Mouse (Mus musculus): Measurements from ENCODE around the gene Tmub2.
"Not testable (repeated sequence)": the region's sequence is repeated elsewhere in the genome, so short reads cannot be mapped to it uniquely, and the experiment has no call there.

Gene Tmub2

DNA sequence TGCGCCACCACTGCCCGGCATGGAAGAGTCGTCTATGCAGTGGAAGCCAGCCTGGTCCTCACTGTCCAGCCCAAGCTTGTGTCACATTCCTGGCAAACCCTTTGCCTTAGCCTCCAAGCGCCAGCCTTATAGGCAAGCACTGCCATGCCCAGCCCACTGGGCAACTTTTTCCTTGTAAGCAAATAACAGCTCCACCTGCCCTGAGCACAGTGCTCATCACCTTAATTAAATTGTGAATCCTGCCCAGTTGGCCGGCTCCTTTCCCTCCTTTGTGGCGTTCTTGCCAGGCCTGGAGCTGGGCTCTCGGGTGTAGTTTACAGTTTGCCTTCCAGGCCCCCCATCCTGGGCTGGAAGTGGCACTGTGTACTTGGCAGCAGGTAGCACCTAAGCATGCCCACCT, 21.5 kb upstream of the Tmub2 start:
- Histone ChIP-seq H3K27me3 (ENCODE audit: control insufficient read depth, insufficient read depth, low read length, poor library complexity, severe bottlenecking) (no peaks in the 10 kb centered on the region), H3K36me3 (ENCODE audit: control insufficient read depth, insufficient read depth, low read length, poor library complexity, severe bottlenecking) (no peaks in the 10 kb centered on the region)
- no peak for DNase-seq (ENCODE audit: low read depth, low spot score)

DNA sequence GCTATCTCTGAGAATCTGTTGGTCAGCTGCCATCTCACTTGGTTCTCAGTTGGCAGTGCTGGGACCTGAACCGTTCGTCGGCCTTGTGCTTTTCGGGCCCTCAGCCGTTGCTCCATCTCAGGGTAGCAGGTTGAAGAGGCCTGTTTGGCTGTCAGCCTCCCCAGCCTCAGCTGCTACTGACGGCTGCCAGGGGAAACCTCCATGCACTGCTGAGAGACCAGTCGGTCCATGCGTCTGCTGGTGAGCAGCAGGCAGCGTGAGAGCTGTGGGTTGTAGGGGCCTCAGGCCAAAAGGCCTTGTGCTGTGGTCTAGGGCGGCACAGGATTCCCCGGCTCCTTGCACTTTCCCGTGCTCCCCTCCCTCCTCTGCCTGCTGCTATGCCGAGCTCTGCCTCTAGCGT, 18.9 kb upstream of the Tmub2 start:
- H3K36me3 ChIP-seq (ENCODE audit: control insufficient read depth, insufficient read depth, low read length, poor library complexity, severe bottlenecking): no peaks in the 10 kb centered on the region
- DNase-seq (ENCODE audit: low read depth, low spot score): no peak
- H3K27me3 ChIP-seq (ENCODE audit: control insufficient read depth, insufficient read depth, low read length, poor library complexity, severe bottlenecking): no peaks in the 10 kb centered on the region

DNA sequence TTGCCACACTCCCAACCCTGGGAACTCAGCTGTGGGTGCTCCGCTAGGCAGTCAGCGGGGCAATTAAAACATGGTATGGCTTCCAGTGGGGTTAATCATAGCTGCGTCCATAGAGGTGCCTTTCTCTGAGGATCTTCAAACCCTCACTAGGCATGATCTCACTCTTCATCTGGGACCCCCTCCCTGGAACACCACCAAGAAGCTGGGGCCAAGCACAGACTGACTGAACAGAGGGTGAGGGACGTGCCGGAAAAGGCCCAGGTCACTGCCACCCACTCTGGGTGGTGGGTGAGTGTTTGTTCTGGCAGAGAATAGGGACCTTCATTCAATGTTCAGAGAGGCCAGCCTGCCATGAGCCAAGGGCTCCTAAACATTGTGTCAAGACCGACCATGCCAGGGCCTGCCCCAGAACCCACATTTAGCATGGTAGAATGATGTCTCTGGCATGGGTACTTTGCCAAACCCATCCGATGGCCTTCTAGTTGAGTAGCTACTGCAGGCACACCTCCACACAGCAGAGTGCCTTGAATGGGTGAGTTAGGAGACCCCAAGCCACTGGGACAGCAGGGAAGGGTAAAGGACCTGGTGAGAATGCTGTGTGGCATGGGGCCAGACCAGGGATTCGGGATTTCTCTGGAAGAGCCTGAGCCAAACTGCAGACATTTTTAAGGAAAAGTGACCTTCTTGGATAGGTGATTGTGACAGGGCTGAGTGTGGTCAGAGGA, 17.9 kb upstream of the Tmub2 start:
- DNase-seq (ENCODE audit: low read depth, low spot score): no peak
- H3K27me3 ChIP-seq (ENCODE audit: control insufficient read depth, insufficient read depth, low read length, poor library complexity, severe bottlenecking): no peaks in the 10 kb centered on the region
- no peaks in the 10 kb centered on the region for H3K36me3 ChIP-seq (ENCODE audit: control insufficient read depth, insufficient read depth, low read length, poor library complexity, severe bottlenecking)

DNA sequence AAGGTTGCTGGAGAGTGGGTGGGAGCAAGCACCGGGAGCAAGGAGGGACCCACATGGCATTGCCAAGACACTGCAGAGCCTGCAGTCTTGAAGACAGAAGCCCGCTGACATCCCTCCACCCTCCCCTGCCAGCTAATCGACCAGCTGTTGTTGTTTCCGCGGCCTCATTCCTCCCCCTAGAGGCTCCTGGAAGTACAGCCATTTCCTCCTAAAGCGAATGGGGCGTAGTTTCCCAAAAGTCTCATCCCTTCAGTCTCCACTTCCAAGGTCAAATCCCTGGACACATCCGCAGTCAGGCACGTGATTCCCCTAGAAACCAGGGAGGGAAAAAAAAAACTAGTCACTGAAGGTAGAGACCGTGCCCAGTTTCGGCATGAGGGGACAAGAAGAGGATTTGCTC, 17.3 kb upstream of the Tmub2 start:
- no peaks in the 10 kb centered on the region for H3K36me3 ChIP-seq (ENCODE audit: control insufficient read depth, insufficient read depth, low read length, poor library complexity, severe bottlenecking)
- peak; percentile 59 for DNase-seq (ENCODE audit: low read depth, low spot score)
- no peaks in the 10 kb centered on the region for H3K27me3 ChIP-seq (ENCODE audit: control insufficient read depth, insufficient read depth, low read length, poor library complexity, severe bottlenecking)

DNA sequence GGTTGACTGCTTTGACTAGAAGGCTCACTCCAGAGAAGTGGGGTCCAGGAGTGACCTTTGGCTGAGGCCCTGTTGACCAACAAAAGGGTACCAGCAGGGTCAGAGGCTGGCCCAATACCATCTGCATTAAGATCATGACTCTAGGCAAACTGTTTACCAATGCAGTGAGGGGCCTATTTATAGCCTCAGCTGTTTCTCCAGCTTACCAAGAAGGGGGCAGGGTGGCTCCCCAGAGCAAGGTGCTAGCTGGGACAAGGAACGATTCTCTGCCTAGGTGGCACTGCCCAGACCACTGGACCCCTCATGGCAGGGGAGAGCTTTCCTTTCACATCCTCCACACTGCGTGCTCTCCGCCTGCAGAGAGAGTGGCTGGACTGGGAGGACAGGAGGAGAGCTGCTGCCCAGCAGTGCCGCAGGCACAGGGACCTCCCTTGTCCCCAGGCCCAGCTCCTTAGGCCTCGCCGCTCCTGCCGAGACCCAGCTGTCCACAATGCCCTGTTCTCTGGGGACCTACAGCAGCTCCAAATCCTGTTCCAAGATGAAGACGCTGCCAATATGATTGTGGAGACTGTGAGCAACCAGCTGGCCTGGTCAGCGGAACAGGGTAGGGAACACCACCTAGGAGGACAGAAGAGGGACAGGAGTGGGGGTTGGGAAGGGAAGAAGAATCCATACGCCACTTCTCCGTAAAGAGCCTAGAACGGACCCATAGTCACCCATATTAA, 16.0 kb upstream of the Tmub2 start, which contains the start of gene Asb16:
Asb16 (plus strand) TSS at position 224 of the 725 bp plus-strand sequence.
- Histone ChIP-seq H3K27me3 (ENCODE audit: control insufficient read depth, insufficient read depth, low read length, poor library complexity, severe bottlenecking) (no peaks in the 10 kb centered on the region), H3K36me3 (ENCODE audit: control insufficient read depth, insufficient read depth, low read length, poor library complexity, severe bottlenecking) (no peaks in the 10 kb centered on the region)
- DNase-seq (ENCODE audit: low read depth, low spot score): no peak

DNA sequence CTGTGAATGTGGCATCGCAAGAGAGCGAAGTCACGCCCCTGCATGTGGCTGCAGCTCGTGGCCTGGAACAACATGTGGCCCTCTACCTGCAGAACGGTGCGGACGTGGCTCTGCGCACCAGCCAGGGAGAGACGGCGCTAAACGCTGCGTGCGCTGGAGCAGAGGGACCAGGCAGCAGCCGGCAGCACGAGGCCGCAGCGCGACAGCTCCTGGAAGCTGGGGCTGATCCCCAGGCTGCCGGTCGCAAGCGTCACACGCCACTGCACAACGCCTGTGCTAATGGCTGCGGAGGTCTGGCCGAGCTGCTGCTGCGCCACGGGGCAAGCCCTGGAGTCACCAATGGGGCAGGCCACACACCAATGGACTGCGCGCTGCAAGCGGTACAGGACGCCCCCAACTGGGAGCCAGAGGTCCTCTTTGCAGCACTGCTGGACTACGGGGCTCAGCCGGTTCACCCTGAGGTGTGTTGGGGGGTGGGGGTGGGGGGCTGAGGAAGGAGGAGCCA, 8.3 kb upstream of the Tmub2 start:
- no peaks in the 10 kb centered on the region for H3K36me3 ChIP-seq (ENCODE audit: control insufficient read depth, insufficient read depth, low read length, poor library complexity, severe bottlenecking)
- no peaks in the 10 kb centered on the region for H3K27me3 ChIP-seq (ENCODE audit: control insufficient read depth, insufficient read depth, low read length, poor library complexity, severe bottlenecking)
- no peak for DNase-seq (ENCODE audit: low read depth, low spot score)

DNA sequence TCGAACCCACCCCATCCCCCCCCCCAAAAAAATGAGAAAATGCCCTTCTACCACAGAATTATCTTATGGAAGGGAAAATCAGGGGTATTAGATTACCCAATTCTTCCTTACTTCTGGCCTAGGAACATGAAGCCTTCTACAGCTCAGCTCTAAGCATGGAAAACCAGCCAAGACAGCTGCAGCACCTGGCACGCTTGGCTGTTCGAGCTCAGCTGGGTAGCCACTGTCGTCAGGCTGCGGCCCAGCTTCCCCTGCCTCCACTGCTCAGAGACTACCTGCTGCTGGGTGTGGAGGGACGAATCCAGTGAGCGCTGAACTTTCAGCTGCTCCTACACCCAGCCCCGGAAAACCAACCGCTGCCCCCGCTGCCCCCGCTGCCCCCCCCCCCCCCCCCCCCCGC, 7.0 kb upstream of the Tmub2 start:
- no peaks in the 10 kb centered on the region for H3K27me3 ChIP-seq (ENCODE audit: control insufficient read depth, insufficient read depth, low read length, poor library complexity, severe bottlenecking)
- no peaks in the 10 kb centered on the region for H3K36me3 ChIP-seq (ENCODE audit: control insufficient read depth, insufficient read depth, low read length, poor library complexity, severe bottlenecking)
- DNase-seq (ENCODE audit: low read depth, low spot score): no peak

DNA sequence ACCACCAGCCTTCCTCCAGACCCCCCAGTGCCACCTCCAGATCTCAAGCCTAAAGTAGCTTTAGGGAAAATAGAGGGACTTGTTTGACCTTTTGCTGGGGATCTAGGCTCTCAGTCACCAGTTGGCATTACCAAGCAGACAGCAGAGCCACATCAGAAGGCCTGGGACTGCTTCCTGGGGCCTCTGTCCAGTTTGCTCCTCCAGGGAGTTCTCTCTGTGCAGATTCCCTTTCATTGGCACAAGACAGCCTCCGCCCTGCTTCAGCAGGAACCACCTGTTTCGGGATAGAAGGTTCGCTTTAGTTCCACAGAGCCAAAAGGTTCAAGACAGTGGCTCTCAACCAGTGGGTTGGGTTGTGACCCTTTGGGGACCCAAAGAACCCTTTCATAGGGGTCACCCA, 5.1 kb upstream of the Tmub2 start:
- H3K36me3 ChIP-seq (ENCODE audit: control insufficient read depth, insufficient read depth, low read length, poor library complexity, severe bottlenecking): no peaks in the 10 kb centered on the region
- no peaks in the 10 kb centered on the region for H3K27me3 ChIP-seq (ENCODE audit: control insufficient read depth, insufficient read depth, low read length, poor library complexity, severe bottlenecking)
- no peak for DNase-seq (ENCODE audit: low read depth, low spot score)

DNA sequence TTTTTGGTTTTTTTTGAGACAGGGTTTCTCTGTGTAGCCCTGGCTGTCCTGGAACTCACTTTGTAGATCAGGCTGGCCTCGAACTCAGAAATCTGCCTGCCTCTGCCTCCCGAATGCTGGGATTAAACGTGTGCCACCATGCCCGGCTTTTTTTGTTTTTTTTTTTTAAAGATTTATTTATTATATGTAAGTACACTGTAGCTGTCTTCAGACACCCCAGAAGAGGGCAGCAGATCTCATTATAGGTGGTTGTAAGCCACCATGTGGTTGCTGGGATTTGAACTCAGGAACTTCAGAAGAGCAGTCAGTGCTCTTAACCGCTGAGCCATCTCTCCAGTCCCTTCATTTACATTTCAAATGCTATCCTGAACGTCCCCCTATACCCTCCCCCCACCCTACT, 4.5 kb upstream of the Tmub2 start:
- not testable (repeated sequence) for DNase-seq (ENCODE audit: low read depth, low spot score); H3K36me3 ChIP-seq (ENCODE audit: control insufficient read depth, insufficient read depth, low read length, poor library complexity, severe bottlenecking); H3K27me3 ChIP-seq (ENCODE audit: control insufficient read depth, insufficient read depth, low read length, poor library complexity, severe bottlenecking)

DNA sequence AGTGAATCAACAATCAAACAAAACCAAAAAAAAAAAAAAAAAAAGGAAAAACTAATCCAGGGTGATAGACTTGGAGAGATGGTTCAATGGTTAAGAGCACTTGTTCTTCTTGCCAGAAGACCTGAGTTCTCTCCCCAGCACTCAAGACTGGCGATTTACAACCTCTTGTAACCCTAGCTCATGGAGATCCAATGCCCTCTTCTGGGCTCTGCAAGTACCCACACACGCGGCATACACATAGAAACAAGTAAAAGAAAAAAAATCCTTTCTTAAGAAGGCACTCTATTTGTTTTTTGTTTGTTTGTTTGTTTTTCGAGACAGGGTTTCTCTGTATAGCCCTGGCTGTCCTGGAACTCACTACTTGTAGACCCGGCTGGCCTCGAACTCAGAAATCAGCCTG, 809 bp upstream of the Tmub2 start:
- Histone ChIP-seq H3K27me3 (ENCODE audit: control insufficient read depth, insufficient read depth, low read length, poor library complexity, severe bottlenecking) (no peaks in the 10 kb centered on the region), H3K36me3 (ENCODE audit: control insufficient read depth, insufficient read depth, low read length, poor library complexity, severe bottlenecking) (no peaks in the 10 kb centered on the region)
- DNase-seq (ENCODE audit: low read depth, low spot score): peak; percentile 39

DNA sequence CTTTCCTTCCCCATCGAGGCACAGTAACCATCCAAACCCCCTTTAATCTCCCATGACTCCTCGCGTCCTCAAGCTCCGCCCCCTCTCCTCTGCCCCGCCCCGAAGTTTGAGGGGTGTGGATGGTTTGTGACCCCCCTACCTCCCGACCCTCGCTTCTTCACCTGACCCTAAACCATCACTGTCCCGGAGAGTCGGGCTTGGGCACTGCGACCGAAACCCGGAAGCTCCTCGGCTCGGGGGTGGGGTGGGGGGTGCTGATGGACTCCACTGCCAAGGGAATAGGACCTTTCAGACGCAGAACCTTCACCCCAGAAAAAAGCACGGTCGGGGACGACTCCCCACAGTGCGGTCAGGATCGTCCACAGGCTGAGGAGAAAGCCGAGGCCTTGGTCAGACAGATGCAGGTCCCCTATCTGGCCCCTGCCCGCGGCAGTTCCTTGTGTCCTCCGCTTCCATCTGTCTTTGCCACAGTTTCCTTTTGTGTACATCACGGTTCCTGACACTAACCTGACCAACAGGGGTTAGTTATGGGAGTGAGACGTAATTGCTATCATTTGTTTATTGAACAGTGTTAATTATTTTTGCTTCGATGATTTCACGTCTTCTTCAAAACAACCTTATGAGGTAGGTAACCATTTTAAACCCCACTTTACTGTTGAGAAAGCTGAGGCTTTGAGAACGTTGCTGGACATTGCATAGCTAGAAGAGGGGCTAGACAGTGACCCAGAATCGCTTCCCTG, 534 bp downstream of the Tmub2 start:
- H3K27me3 ChIP-seq (ENCODE audit: control insufficient read depth, insufficient read depth, low read length, poor library complexity, severe bottlenecking): no peaks in the 10 kb centered on the region
- DNase-seq (ENCODE audit: low read depth, low spot score): no peak
- H3K36me3 ChIP-seq (ENCODE audit: control insufficient read depth, insufficient read depth, low read length, poor library complexity, severe bottlenecking): no peaks in the 10 kb centered on the region

DNA sequence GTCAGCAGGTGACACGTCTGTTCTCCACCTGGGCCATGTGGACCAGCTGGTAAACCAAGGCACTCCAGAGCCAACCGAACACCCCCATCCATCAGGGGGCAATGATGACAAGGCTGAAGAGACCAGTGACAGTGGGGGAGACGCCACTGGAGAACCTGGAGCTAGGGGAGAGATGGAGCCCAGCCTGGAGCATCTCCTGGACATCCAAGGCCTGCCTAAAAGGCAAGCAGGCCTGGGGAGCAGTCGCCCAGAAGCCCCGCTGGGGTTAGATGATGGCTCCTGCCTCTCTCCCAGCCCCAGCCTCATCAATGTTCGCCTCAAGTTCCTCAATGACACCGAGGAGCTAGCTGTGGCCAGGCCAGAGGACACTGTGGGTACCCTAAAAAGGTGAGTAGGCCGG, 2.8 kb downstream of the Tmub2 start:
- Histone ChIP-seq H3K36me3 (ENCODE audit: control insufficient read depth, insufficient read depth, low read length, poor library complexity, severe bottlenecking) (peaks cover 7% of the 10 kb centered on the region; the same call in 1 of the 2 replicates), H3K27me3 (ENCODE audit: control insufficient read depth, insufficient read depth, low read length, poor library complexity, severe bottlenecking) (no peaks in the 10 kb centered on the region)
- no peak for DNase-seq (ENCODE audit: low read depth, low spot score)

DNA sequence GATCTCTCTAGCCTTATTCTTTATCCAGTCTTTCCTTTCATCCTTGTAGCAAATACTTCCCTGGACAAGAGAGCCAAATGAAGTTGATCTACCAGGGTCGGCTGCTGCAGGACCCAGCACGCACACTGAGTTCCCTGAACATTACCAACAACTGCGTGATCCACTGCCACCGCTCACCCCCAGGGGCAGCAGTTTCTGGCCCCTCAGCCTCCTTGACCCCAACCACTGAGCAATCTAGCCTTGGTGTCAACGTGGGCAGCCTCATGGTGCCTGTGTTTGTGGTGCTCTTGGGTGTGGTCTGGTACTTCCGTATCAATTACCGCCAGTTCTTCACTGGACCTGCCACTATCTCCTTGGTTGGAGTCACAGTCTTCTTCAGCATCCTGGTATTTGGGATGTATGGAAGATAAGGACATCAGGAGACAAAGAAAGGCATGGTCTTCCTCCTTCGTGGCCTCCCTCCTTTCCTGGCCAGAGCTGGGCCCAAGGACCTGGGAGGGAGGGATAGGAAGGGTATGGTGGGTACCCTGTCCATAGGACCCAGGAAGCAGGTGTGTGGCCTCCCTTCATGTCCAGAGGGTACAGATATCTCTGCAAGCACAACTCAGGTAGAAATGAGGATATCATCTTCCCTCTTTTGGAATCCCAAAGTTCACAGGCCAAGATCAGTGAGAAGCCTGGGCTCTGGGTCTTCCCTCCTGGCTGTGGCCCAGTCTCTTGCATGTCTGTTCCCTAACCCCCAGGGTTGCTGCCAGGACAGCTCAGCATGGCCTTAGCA, 3.5 kb downstream of the Tmub2 start:
- DNase-seq (ENCODE audit: low read depth, low spot score): no peak
- peaks cover 10% of the 10 kb centered on the region; the same call in 1 of the 2 replicates for H3K36me3 ChIP-seq (ENCODE audit: control insufficient read depth, insufficient read depth, low read length, poor library complexity, severe bottlenecking)
- H3K27me3 ChIP-seq (ENCODE audit: control insufficient read depth, insufficient read depth, low read length, poor library complexity, severe bottlenecking): no peaks in the 10 kb centered on the region

DNA sequence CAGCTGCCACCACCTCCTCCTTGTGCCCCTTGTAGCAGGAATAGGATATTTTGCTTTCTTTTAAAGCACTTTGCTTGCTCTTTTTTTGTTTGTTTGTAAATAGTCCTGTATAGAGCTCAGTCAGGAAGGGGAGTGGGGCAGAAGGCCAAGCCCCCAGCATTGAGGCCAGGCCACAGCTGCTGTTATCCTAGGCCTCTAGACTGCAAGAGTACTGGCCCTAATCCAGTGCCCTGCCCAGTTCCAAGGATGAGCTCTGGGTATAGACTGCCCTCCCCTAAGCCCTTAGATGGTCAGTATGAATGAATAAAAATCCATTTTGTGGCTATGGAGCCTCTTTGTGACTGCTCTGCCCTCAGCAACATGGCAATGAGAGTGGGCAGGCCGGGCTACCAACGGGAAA, 4.2 kb downstream of the Tmub2 start:
- no peaks in the 10 kb centered on the region for H3K27me3 ChIP-seq (ENCODE audit: control insufficient read depth, insufficient read depth, low read length, poor library complexity, severe bottlenecking)
- peaks cover 10% of the 10 kb centered on the region; the same call in 1 of the 2 replicates for H3K36me3 ChIP-seq (ENCODE audit: control insufficient read depth, insufficient read depth, low read length, poor library complexity, severe bottlenecking)
- DNase-seq (ENCODE audit: low read depth, low spot score): no peak
